Mouse (Mus musculus): Measurements from ENCODE around the gene Tnfaip3. TPM values are rescaled to one million over a fixed set of nuclear protein-coding genes. Genes with fewer than 3 reads are reported as not detected.

The Tnfaip3 gene
- polyA plus RNA-seq, 1 experiment from 2014 or later, result 3.3 TPM

- ATAC-seq (ENCODE audit: insufficient number of reproducible peaks, insufficient read depth, low FRiP score, low TSS enrichment), result no peak
Measured at GRCm38 (mm10) chr10:19012616-19013015, 2.8 kb downstream of the Tnfaip3 start.

DNA sequence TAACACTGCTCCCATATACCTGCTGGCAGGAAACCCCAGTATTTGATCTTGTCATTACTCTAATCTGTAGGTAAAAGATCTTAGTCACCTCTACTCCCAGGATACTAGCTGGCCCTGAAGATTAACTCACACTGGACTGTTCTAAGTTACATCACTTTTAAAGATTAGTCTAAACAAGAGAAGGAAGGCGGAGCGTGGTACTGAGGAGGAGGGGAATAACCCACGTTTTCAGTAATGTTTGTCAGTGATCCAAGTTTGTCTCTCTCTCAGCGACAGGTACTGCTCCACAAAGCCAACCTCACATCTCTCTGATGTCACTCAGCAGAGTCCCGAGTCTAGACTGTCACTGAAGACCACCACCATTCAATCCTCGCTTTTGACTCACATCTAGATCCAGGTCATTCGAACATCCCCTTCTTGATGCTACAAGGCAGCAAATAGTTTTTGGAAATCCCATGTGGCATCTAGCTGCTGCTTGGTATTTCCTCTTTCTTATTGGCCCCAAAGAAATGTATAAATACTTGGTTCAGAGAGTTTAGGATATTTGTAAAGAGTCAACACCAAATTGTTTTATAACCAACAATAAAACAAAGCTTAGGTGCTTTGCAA, 3.5 kb downstream of the Tnfaip3 start:
- WGBS, result 80% methylated on average over 7 of the region's 7 CpGs
- Histone ChIP-seq H3K9ac (no peak overlapping the region), H3K27ac (no peak overlapping the region), H3K9me3 (no peaks in the 10 kb centered on the region), H3K27me3 (no peaks in the 10 kb centered on the region), H3K4me3 (no peak overlapping the region), H3K36me3 (peaks cover 6% of the 10 kb centered on the region; the same call in 1 of the 2 replicates), H3K4me1 (peaks cover 3% of the 10 kb centered on the region; the same call in 1 of the 2 replicates), H3K4me2 (replicated peaks) (no peak overlapping the region)
- no peak for ATAC-seq (ENCODE audit: insufficient number of reproducible peaks, insufficient read depth, low FRiP score, low TSS enrichment)

More at GRCm38 (mm10) chr10:19012616-19013015, 2.8 kb downstream of the Tnfaip3 start:
- no peak overlapping the region for H3K4me3 ChIP-seq
- H3K27ac ChIP-seq, result no peak overlapping the region
- H3K36me3 ChIP-seq, result no peaks in the 10 kb centered on the region
- no peaks in the 10 kb centered on the region for H3K27me3 ChIP-seq
- no peak overlapping the region for H3K4me2 ChIP-seq (replicated peaks)
- no peaks in the 10 kb centered on the region for H3K9me3 ChIP-seq
- peaks cover 3% of the 10 kb centered on the region; the same call in 1 of the 2 replicates for H3K4me1 ChIP-seq
- H3K9ac ChIP-seq, result no peak overlapping the region
- WGBS, result 91% methylated on average over 3 of the region's 3 CpGs

GRCm38 (mm10) chr10:19010414-19010813, 5.0 kb downstream of the Tnfaip3 start:
- no peak overlapping the region for H3K4me2 ChIP-seq (replicated peaks)
- no peak overlapping the region for H3K4me3 ChIP-seq
- ATAC-seq (ENCODE audit: insufficient number of reproducible peaks, insufficient read depth, low FRiP score, low TSS enrichment), result no peak
- H3K4me1 ChIP-seq, result peaks cover 3% of the 10 kb centered on the region; the same call in 1 of the 2 replicates
- peaks cover 10% of the 10 kb centered on the region; the same call in 1 of the 2 replicates for H3K36me3 ChIP-seq
- no peak overlapping the region for H3K27ac ChIP-seq
- 82% methylated on average over 8 of the region's 8 CpGs for WGBS
- no peaks in the 10 kb centered on the region for H3K9me3 ChIP-seq
- H3K9ac ChIP-seq, result no peak overlapping the region
- no peaks in the 10 kb centered on the region for H3K27me3 ChIP-seq

DNA sequence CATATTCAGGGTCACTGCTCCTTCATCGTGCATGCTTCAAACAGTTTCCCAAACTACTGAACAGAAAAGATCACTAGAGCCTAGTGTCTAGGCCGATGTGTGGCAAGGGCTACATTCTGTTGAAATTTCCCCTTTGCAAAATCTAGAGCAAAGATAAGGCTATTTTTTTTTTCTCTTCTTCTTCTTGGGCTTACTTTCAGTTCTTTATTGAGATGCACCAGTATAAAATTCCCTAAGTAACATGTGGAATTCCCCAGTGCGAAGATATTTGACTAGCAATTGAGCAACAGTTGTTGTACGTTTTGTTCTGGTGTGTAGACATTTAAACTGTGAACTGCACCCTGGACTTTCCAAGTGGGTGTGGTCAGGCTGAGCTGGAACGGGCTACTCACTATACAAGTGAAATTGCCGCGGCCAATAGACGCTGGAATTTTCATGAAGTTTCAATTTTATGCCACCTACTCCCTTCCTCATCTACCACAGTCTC, 6.2 kb downstream of the Tnfaip3 start:
- Histone ChIP-seq H3K27me3 (no peaks in the 10 kb centered on the region), H3K9me3 (no peaks in the 10 kb centered on the region), H3K4me2 (replicated peaks) (no peak overlapping the region), H3K27ac (no peak overlapping the region), H3K4me1 (peaks cover 1% of the 10 kb centered on the region; the same call in 1 of the 2 replicates), H3K9ac (no peak overlapping the region), H3K36me3 (peaks cover 22% of the 10 kb centered on the region), H3K4me3 (no peak overlapping the region)
- ATAC-seq (ENCODE audit: insufficient number of reproducible peaks, insufficient read depth, low FRiP score, low TSS enrichment), result no peak
- WGBS, result 82% methylated on average over 8 of the region's 8 CpGs

DNA sequence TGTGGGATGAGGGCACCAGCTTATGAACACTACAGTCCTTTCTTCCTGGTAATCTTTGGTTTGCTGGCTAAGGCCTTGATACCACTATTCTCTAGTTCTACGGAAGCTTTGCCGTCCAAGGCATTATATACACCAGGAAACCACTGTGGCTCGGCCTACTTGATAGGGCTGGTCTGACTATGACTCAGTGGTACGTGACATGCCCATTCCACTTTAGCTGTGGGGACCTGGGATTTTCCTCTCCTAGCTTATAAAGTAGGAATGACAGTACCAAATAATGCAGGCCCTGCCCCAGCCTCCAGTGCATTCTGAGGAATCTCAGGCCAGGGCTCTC, 6.9 kb downstream of the Tnfaip3 start:
- Histone ChIP-seq H3K4me3 (no peak overlapping the region), H3K9ac (no peak overlapping the region), H3K36me3 (peaks cover 29% of the 10 kb centered on the region), H3K27ac (no peak overlapping the region), H3K27me3 (no peaks in the 10 kb centered on the region), H3K4me2 (replicated peaks) (no peak overlapping the region), H3K4me1 (no peaks in the 10 kb centered on the region), H3K9me3 (no peaks in the 10 kb centered on the region)
- ATAC-seq (ENCODE audit: insufficient number of reproducible peaks, insufficient read depth, low FRiP score, low TSS enrichment), result no peak
- 90% methylated on average over 4 of the region's 4 CpGs for WGBS

GRCm38 (mm10) chr10:19007897-19008606, 7.4 kb downstream of the Tnfaip3 start:
- Histone ChIP-seq H3K27ac (no peak overlapping the region), H3K4me1 (no peaks in the 10 kb centered on the region), H3K27me3 (no peaks in the 10 kb centered on the region), H3K9ac (no peak overlapping the region), H3K36me3 (peaks cover 30% of the 10 kb centered on the region), H3K4me2 (replicated peaks) (no peak overlapping the region), H3K9me3 (no peaks in the 10 kb centered on the region), H3K4me3 (no peak overlapping the region)
- ATAC-seq (ENCODE audit: insufficient number of reproducible peaks, insufficient read depth, low FRiP score, low TSS enrichment), result no peak
- WGBS, result 68% methylated on average over 8 of the region's 8 CpGs

DNA sequence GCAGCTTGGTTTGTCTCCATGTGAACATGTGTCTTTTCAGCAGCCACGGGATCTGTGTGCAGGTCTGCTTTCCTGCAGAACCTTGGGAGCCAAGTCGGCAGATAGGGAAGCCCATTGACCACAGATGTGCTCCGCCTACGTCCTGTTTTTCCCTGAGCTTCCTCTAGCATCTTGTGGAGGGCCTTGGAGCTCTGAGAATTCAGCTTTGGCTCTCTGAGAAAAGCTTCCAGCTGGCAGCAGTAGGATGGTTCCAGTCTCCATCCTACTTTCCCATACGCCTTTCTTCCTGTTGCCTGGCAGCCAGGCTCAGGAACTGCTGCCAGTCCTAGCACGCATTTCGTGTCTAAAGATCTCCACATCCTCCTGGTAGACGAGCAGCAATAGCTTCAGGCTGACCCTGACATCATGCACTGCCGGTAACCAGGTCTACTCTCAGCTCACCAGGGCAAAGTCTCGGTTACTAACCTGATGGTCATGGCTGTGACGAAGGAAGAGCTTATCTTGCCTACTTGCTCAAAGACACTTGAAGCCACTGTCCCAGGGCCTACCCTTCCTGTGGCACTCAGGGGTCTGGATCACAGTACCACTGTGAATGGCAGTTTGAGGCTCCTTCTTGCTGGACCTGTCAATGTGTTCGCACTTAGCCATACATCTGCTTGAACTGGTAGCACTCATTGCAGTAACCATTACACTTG, 13.2 kb downstream of the Tnfaip3 start:
- no peak overlapping the region for H3K4me2 ChIP-seq (replicated peaks)
- WGBS, result 88% methylated on average over 12 of the region's 12 CpGs
- H3K36me3 ChIP-seq, result peaks cover 43% of the 10 kb centered on the region

GRCm38 (mm10) chr10:18999427-18999826, 16.0 kb downstream of the Tnfaip3 start:
- Histone ChIP-seq H3K4me1 (no peaks in the 10 kb centered on the region), H3K9ac (no peak overlapping the region), H3K9me3 (no peaks in the 10 kb centered on the region), H3K4me3 (no peak overlapping the region), H3K27ac (no peak overlapping the region), H3K36me3 (peaks cover 27% of the 10 kb centered on the region), H3K27me3 (no peaks in the 10 kb centered on the region), H3K4me2 (replicated peaks) (no peak overlapping the region)
- no peak for ATAC-seq (ENCODE audit: insufficient number of reproducible peaks, insufficient read depth, low FRiP score, low TSS enrichment)
- WGBS, result 82% methylated on average over 2 of the region's 2 CpGs

More for the DNA sequence above, 13.2 kb downstream of the Tnfaip3 start:
- ATAC-seq (ENCODE audit: insufficient number of reproducible peaks, insufficient read depth, low FRiP score, low TSS enrichment), result no peak
- Histone ChIP-seq H3K9ac (no peak overlapping the region), H3K4me3 (no peak overlapping the region), H3K27ac (no peak overlapping the region), H3K9me3 (no peaks in the 10 kb centered on the region), H3K4me1 (no peaks in the 10 kb centered on the region), H3K27me3 (no peaks in the 10 kb centered on the region)

DNA sequence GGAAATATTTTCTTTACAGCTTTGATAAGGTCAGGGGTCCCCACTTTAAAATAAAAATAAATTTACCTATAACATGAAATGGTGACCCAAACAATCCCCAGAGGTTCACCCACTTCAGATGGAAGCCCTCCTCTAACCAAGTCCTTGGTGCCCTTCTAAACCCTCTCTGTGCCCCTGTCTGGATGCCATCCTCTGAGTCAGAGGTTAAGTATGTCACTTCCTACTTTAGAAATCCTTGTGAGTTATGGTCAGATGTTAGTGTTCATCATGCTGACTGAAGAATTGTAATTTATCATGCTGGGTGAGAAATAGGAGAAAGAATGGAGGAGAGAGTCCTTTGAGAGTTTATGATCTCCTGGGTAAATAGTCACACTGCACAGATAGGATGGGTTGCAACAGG, 19.1 kb downstream of the Tnfaip3 start:
- H3K27ac ChIP-seq, result no peak overlapping the region
- H3K36me3 ChIP-seq, result 0 out of 2 replicates have a peak, but pooled peaks cover 3% of the 10 kb centered on the region
- ATAC-seq (ENCODE audit: insufficient number of reproducible peaks, insufficient read depth, low FRiP score, low TSS enrichment), result no peak
- H3K4me1 ChIP-seq, result no peaks in the 10 kb centered on the region
- H3K4me3 ChIP-seq, result no peak overlapping the region
- H3K27me3 ChIP-seq, result no peaks in the 10 kb centered on the region
- no peak overlapping the region for H3K9ac ChIP-seq
- H3K4me2 ChIP-seq (replicated peaks), result no peak overlapping the region
- no peaks in the 10 kb centered on the region for H3K9me3 ChIP-seq

- no peak overlapping the region for H3K27ac ChIP-seq
- H3K9ac ChIP-seq, result no peak overlapping the region
- H3K9me3 ChIP-seq, result no peaks in the 10 kb centered on the region
- no peaks in the 10 kb centered on the region for H3K27me3 ChIP-seq
- no peak overlapping the region for H3K4me3 ChIP-seq
- H3K4me2 ChIP-seq (replicated peaks), result no peak overlapping the region
- no peaks in the 10 kb centered on the region for H3K4me1 ChIP-seq
- H3K36me3 ChIP-seq, result no peaks in the 10 kb centered on the region
- WGBS, result 87% methylated on average over 12 of the region's 12 CpGs
- no peak for ATAC-seq (ENCODE audit: insufficient number of reproducible peaks, insufficient read depth, low FRiP score, low TSS enrichment)
Measured at GRCm38 (mm10) chr10:18995465-18996261, 19.8 kb downstream of the Tnfaip3 start.

- WGBS, result 92% methylated on average over 4 of the region's 4 CpGs
- Histone ChIP-seq H3K9ac (no peak overlapping the region), H3K27ac (no peak overlapping the region), H3K27me3 (no peaks in the 10 kb centered on the region), H3K4me1 (no peaks in the 10 kb centered on the region), H3K36me3 (no peaks in the 10 kb centered on the region), H3K4me2 (replicated peaks) (no peak overlapping the region), H3K9me3 (no peaks in the 10 kb centered on the region), H3K4me3 (no peak overlapping the region)
- ATAC-seq (ENCODE audit: insufficient number of reproducible peaks, insufficient read depth, low FRiP score, low TSS enrichment), result no peak
Measured at GRCm38 (mm10) chr10:18992971-18993370, 22.5 kb downstream of the Tnfaip3 start.

Data from embryonic facial prominence, embryonic 12.5 days (tissue).